Mouse (Mus musculus): ENCODE measurements around the gene Skap1. TPM values are rescaled to one million over a fixed set of nuclear protein-coding genes. Genes with fewer than 3 reads are reported as not detected.

Skap1 gene
- polyA plus RNA-seq, 1 experiment, result 3.0 TPM

GRCm38 (mm10) chr11:96542003-96542402 is 77.6 kb downstream of the Skap1 start:
- H3K4me1 ChIP-seq (ENCODE audit: control insufficient read depth, insufficient read depth, low read length), result no peaks in the 10 kb centered on the region
- TF ChIP-seq CTCF (IDR thresholded peaks at IDR 0.05; ENCODE audit: extremely low read depth, insufficient read depth, low read length) (no peak), POLR2A (IDR thresholded peaks at IDR 0.05; ENCODE audit: extremely low read depth, insufficient read depth, low read length) (no peak)
- H3K4me3 ChIP-seq (ENCODE audit: insufficient read depth, low read length), result no peak overlapping the region

GRCm38 (mm10) chr11:96542561-96542960 is 78.2 kb downstream of the Skap1 start:
- H3K4me3 ChIP-seq (ENCODE audit: insufficient read depth, low read length), result no peak overlapping the region
- TF ChIP-seq CTCF (IDR thresholded peaks at IDR 0.05; ENCODE audit: extremely low read depth, insufficient read depth, low read length), result no peak
- no peak for TF ChIP-seq POLR2A (IDR thresholded peaks at IDR 0.05; ENCODE audit: extremely low read depth, insufficient read depth, low read length)
- no peak overlapping the region for H3K27ac ChIP-seq (ENCODE audit: insufficient read depth, low read length)
- no peaks in the 10 kb centered on the region for H3K4me1 ChIP-seq (ENCODE audit: control insufficient read depth, insufficient read depth, low read length)

More at GRCm38 (mm10) chr11:96542003-96542402, 77.6 kb downstream of the Skap1 start:
- H3K27ac ChIP-seq (ENCODE audit: insufficient read depth, low read length), result no peak overlapping the region

- Histone ChIP-seq H3K27ac (ENCODE audit: insufficient read depth, low read length) (no peak overlapping the region), H3K4me1 (ENCODE audit: control insufficient read depth, insufficient read depth, low read length) (no peaks in the 10 kb centered on the region), H3K4me3 (ENCODE audit: insufficient read depth, low read length) (no peak overlapping the region)
- TF ChIP-seq CTCF (IDR thresholded peaks at IDR 0.05; ENCODE audit: extremely low read depth, insufficient read depth, low read length) (no peak), POLR2A (IDR thresholded peaks at IDR 0.05; ENCODE audit: extremely low read depth, insufficient read depth, low read length) (no peak)
Measured at GRCm38 (mm10) chr11:96546428-96546827, 82.0 kb downstream of the Skap1 start.

- H3K4me3 ChIP-seq (ENCODE audit: insufficient read depth, low read length), result no peak overlapping the region
- H3K27ac ChIP-seq (ENCODE audit: insufficient read depth, low read length), result no peak overlapping the region
- TF ChIP-seq POLR2A (IDR thresholded peaks at IDR 0.05; ENCODE audit: extremely low read depth, insufficient read depth, low read length) (no peak), CTCF (IDR thresholded peaks at IDR 0.05; ENCODE audit: extremely low read depth, insufficient read depth, low read length) (no peak)
- no peaks in the 10 kb centered on the region for H3K4me1 ChIP-seq (ENCODE audit: control insufficient read depth, insufficient read depth, low read length)
Measured at GRCm38 (mm10) chr11:96550960-96551703, 86.7 kb downstream of the Skap1 start.

- no peak overlapping the region for H3K27ac ChIP-seq (ENCODE audit: insufficient read depth, low read length)
- no peak overlapping the region for H3K4me3 ChIP-seq (ENCODE audit: insufficient read depth, low read length)
- H3K4me1 ChIP-seq (ENCODE audit: control insufficient read depth, insufficient read depth, low read length), result no peaks in the 10 kb centered on the region
- TF ChIP-seq POLR2A (IDR thresholded peaks at IDR 0.05; ENCODE audit: extremely low read depth, insufficient read depth, low read length), result no peak
- 0 out of 2 replicates have a peak, but pooled peaks have one; percentile 5 for TF ChIP-seq CTCF (IDR thresholded peaks at IDR 0.05; ENCODE audit: extremely low read depth, insufficient read depth, low read length)
Measured at GRCm38 (mm10) chr11:96553091-96553490, 88.7 kb downstream of the Skap1 start.

GRCm38 (mm10) chr11:96560229-96560628 is 95.8 kb downstream of the Skap1 start:
- no peak overlapping the region for H3K27ac ChIP-seq (ENCODE audit: insufficient read depth, low read length)
- H3K4me1 ChIP-seq (ENCODE audit: control insufficient read depth, insufficient read depth, low read length), result no peaks in the 10 kb centered on the region
- TF ChIP-seq CTCF (IDR thresholded peaks at IDR 0.05; ENCODE audit: extremely low read depth, insufficient read depth, low read length) (no peak), POLR2A (IDR thresholded peaks at IDR 0.05; ENCODE audit: extremely low read depth, insufficient read depth, low read length) (no peak)
- H3K4me3 ChIP-seq (ENCODE audit: insufficient read depth, low read length), result no peak overlapping the region

- no peak overlapping the region for H3K27ac ChIP-seq (ENCODE audit: insufficient read depth, low read length)
- no peaks in the 10 kb centered on the region for H3K4me1 ChIP-seq (ENCODE audit: control insufficient read depth, insufficient read depth, low read length)
- TF ChIP-seq POLR2A (IDR thresholded peaks at IDR 0.05; ENCODE audit: extremely low read depth, insufficient read depth, low read length) (no peak), CTCF (IDR thresholded peaks at IDR 0.05; ENCODE audit: extremely low read depth, insufficient read depth, low read length) (0 out of 2 replicates have a peak, but pooled peaks have one; percentile 9)
- H3K4me3 ChIP-seq (ENCODE audit: insufficient read depth, low read length), result no peak overlapping the region
Measured at GRCm38 (mm10) chr11:96564088-96564487, 99.7 kb downstream of the Skap1 start.

- Histone ChIP-seq H3K27ac (ENCODE audit: insufficient read depth, low read length) (no peak overlapping the region), H3K4me1 (ENCODE audit: control insufficient read depth, insufficient read depth, low read length) (no peaks in the 10 kb centered on the region), H3K4me3 (ENCODE audit: insufficient read depth, low read length) (no peak overlapping the region)
- TF ChIP-seq POLR2A (IDR thresholded peaks at IDR 0.05; ENCODE audit: extremely low read depth, insufficient read depth, low read length), result no peak
- TF ChIP-seq CTCF (IDR thresholded peaks at IDR 0.05; ENCODE audit: extremely low read depth, insufficient read depth, low read length), result no peak
Measured at GRCm38 (mm10) chr11:96572515-96572914, 108.1 kb downstream of the Skap1 start.

- Histone ChIP-seq H3K4me1 (ENCODE audit: control insufficient read depth, insufficient read depth, low read length) (no peaks in the 10 kb centered on the region), H3K27ac (ENCODE audit: insufficient read depth, low read length) (no peak overlapping the region), H3K4me3 (ENCODE audit: insufficient read depth, low read length) (no peak overlapping the region)
- no peak for TF ChIP-seq POLR2A (IDR thresholded peaks at IDR 0.05; ENCODE audit: extremely low read depth, insufficient read depth, low read length)
- no peak for TF ChIP-seq CTCF (IDR thresholded peaks at IDR 0.05; ENCODE audit: extremely low read depth, insufficient read depth, low read length)
Measured at GRCm38 (mm10) chr11:96576491-96577427, 112.4 kb downstream of the Skap1 start.
